Mouse (Mus musculus): ENCODE measurements around the gene Aurka. TPM values are rescaled to one million over a fixed set of nuclear protein-coding genes. Genes with fewer than 3 reads are reported as not detected.

The Aurka gene
- polyA plus RNA-seq, 1 experiment from 2014 or later = 165 TPM

DNA sequence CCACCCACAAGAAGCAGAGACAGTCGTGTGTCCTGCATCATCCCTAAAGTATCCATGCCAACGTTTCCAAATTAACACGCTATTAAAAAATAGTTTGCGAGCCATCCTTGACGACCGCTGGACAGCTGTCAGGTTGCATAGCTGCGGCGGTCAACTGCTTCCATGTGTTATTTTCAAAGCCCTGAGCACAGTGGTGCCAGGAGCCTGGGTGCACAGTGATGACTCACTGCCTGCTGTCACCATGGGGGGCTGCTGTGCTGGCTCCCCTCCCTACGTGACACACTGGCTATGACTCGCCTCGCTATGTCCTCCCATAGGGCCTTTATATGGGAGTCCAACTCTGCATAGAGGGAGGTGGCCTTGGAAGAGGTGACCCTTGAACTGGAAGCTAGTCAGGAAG is 40.8 kb upstream of the Aurka start:
- H3K9me3 ChIP-seq (ENCODE audit: low read depth, low read length) = no peaks in the 10 kb centered on the region
- no peak overlapping the region for H3K9ac ChIP-seq
- H3K27me3 ChIP-seq (ENCODE audit: insufficient read depth, low read length) = no peaks in the 10 kb centered on the region
- H3K4me2 ChIP-seq = no peak overlapping the region
- peak overlapping the region; percentile 83; the same call in 1 of the 2 replicates for H3K27ac ChIP-seq (ENCODE audit: low read depth)
- TF ChIP-seq CTCF (IDR thresholded peaks at IDR 0.05; ENCODE audit: low read depth) = no peak
- H3K36me3 ChIP-seq (ENCODE audit: insufficient read depth) = no peaks in the 10 kb centered on the region
- H3K4me1 ChIP-seq (ENCODE audit: insufficient read depth) = peaks cover 21% of the 10 kb centered on the region
- no peak overlapping the region for H3K4me3 ChIP-seq (ENCODE audit: low read depth, low read length)
- peak; percentile 87 for ATAC-seq (ENCODE audit: insufficient read depth)
- WGBS = 39% methylated on average over 11 of the region's 11 CpGs
- DNase-seq = peak; percentile 85

DNA sequence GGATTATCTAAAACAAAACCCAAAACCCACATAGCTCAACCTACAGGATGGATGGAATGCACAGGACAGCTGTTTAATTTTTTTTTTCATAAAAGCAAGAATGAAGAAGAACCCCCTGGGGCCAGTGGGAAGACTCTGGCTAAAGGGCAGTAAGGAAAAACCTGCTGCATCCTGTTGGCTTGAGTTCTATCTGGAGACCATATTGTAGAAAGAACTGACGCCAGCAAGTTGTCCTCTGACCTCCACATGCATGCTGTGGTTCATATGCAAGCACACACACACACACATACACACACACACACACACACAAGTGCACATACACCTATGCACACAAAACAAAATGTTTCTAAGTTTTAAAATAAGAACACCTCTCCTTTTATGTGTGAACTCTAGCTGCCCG is 40.4 kb upstream of the Aurka start:
- 0 out of 2 replicates have a peak overlapping the region, but pooled peaks have one; percentile 83 for H3K27ac ChIP-seq (ENCODE audit: low read depth)
- DNase-seq (peak; percentile 67), ATAC-seq (ENCODE audit: insufficient read depth) (no peak)
- peaks cover 21% of the 10 kb centered on the region for H3K4me1 ChIP-seq (ENCODE audit: insufficient read depth)
- H3K4me2 ChIP-seq = no peak overlapping the region
- no peaks in the 10 kb centered on the region for H3K27me3 ChIP-seq (ENCODE audit: insufficient read depth, low read length)
- no peaks in the 10 kb centered on the region for H3K36me3 ChIP-seq (ENCODE audit: insufficient read depth)
- 40% methylated on average over 2 of the region's 2 CpGs for WGBS
- H3K9ac ChIP-seq = no peak overlapping the region
- no peaks in the 10 kb centered on the region for H3K9me3 ChIP-seq (ENCODE audit: low read depth, low read length)
- TF ChIP-seq CTCF (IDR thresholded peaks at IDR 0.05; ENCODE audit: low read depth) = no peak
- H3K4me3 ChIP-seq (ENCODE audit: low read depth, low read length) = no peak overlapping the region

DNA sequence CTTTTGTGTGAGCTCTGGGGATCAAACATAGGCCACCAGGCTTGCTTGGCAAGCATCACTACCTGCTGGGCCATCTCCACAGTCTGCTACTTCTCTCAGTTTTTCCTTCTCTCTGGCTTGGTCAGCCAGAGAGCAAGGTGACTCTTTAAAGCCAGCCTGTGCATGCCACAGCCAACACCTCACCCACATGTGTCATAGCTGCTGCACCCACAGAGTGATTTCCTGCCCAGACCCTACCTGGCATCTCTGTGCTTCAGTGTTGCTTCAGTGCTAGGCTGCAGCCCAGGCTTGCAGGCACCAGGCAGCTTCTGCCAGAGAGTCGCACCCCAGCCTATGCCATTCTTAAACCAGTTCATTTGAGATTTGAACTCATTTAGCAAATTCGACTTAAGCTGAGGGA is 37.2 kb upstream of the Aurka start:
- H3K9me3 ChIP-seq (ENCODE audit: low read depth, low read length) = no peaks in the 10 kb centered on the region
- DNase-seq (no peak), ATAC-seq (ENCODE audit: insufficient read depth) (no peak)
- no peaks in the 10 kb centered on the region for H3K36me3 ChIP-seq (ENCODE audit: insufficient read depth)
- 72% methylated on average over 2 of the region's 2 CpGs for WGBS
- H3K4me1 ChIP-seq (ENCODE audit: insufficient read depth) = peaks cover 8% of the 10 kb centered on the region; the same call in 1 of the 2 replicates
- TF ChIP-seq CTCF (IDR thresholded peaks at IDR 0.05; ENCODE audit: low read depth) = no peak
- no peaks in the 10 kb centered on the region for H3K27me3 ChIP-seq (ENCODE audit: insufficient read depth, low read length)
- H3K27ac ChIP-seq (ENCODE audit: low read depth) = no peak overlapping the region
- H3K4me3 ChIP-seq (ENCODE audit: low read depth, low read length) = no peak overlapping the region
- H3K4me2 ChIP-seq = no peak overlapping the region
- H3K9ac ChIP-seq = no peak overlapping the region

DNA sequence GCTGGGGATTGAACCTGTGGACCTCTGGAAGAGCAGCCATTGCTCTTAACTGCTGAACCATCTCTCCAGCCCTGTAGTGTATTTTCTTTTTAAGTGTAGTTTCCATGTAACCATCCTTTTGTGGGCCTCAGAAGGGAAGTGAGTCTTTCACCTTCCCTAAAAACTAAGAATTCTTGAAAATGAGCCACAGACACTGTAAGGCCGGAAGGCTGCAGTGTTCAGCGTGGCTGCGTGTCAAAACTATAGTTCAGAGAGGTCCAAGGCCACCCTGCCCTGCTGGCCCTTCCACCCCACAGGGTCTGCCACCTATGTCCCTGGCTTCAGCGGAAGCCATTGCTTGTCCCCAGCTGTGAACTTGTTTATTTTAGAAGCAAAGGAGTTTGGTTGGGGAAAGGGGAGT is 35.8 kb upstream of the Aurka start:
- H3K9ac ChIP-seq = no peak overlapping the region
- H3K4me1 ChIP-seq (ENCODE audit: insufficient read depth) = peaks cover 5% of the 10 kb centered on the region; the same call in 1 of the 2 replicates
- no peak overlapping the region for H3K4me2 ChIP-seq
- no peak overlapping the region for H3K27ac ChIP-seq (ENCODE audit: low read depth)
- 56% methylated on average over 4 of the region's 4 CpGs for WGBS
- no peaks in the 10 kb centered on the region for H3K27me3 ChIP-seq (ENCODE audit: insufficient read depth, low read length)
- H3K36me3 ChIP-seq (ENCODE audit: insufficient read depth) = no peaks in the 10 kb centered on the region
- H3K4me3 ChIP-seq (ENCODE audit: low read depth, low read length) = no peak overlapping the region
- no peaks in the 10 kb centered on the region for H3K9me3 ChIP-seq (ENCODE audit: low read depth, low read length)
- no peak for TF ChIP-seq CTCF (IDR thresholded peaks at IDR 0.05; ENCODE audit: low read depth)
- ATAC-seq (ENCODE audit: insufficient read depth) (no peak), DNase-seq (peak; percentile 16)

DNA sequence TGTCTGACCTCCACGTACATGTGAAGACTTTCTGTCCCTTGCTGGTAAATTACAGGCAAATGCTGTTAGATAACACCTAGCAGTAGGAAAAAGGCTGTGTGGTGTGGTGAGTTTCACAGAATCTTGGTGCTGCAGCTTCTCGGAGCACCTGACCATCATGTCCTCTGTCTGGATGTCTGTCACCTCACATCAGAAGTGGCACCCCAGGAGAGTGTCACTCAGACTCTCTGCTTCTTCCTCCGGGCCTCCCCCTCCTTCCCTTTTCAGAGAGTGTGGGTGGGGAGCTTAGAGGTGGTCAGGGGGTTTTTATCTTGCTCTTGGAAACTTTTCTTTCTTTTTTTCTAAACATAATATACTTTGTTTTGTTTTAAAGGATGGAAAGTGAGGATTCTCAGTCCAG is 34.7 kb upstream of the Aurka start:
- Histone ChIP-seq H3K27ac (ENCODE audit: low read depth) (no peak overlapping the region), H3K4me1 (ENCODE audit: insufficient read depth) (0 out of 2 replicates have a peak, but pooled peaks cover 3% of the 10 kb centered on the region), H3K9me3 (ENCODE audit: low read depth, low read length) (no peaks in the 10 kb centered on the region), H3K27me3 (ENCODE audit: insufficient read depth, low read length) (no peaks in the 10 kb centered on the region), H3K36me3 (ENCODE audit: insufficient read depth) (no peaks in the 10 kb centered on the region), H3K4me2 (no peak overlapping the region), H3K9ac (no peak overlapping the region), H3K4me3 (ENCODE audit: low read depth, low read length) (no peak overlapping the region)
- no peak for TF ChIP-seq CTCF (IDR thresholded peaks at IDR 0.05; ENCODE audit: low read depth)
- ATAC-seq (ENCODE audit: insufficient read depth) (no peak), DNase-seq (no peak)
- WGBS = 55% methylated on average over 3 of the region's 3 CpGs

DNA sequence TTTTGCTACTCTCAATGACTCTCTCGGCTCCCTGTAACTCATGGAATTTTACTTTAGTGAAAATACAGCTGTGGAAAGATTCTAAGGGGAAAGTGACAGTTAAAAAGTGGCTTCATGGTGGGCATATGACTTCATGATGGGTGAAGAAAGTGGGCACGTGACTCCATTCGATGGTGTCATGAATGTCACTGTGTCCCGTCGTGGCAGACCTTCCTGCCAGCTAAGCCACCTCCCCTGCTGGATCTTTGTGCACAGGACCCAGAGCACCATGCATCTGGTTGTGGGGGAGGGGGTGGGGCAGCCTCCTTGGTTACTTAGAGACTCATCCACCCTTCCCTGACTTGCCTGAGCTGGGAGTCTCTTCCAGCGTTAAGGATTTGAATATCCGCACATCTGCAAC is 33.9 kb upstream of the Aurka start:
- DNase-seq (no peak), ATAC-seq (ENCODE audit: insufficient read depth) (no peak)
- Histone ChIP-seq H3K27ac (ENCODE audit: low read depth) (no peak overlapping the region), H3K4me3 (ENCODE audit: low read depth, low read length) (no peak overlapping the region), H3K4me1 (ENCODE audit: insufficient read depth) (0 out of 2 replicates have a peak, but pooled peaks cover 3% of the 10 kb centered on the region), H3K9me3 (ENCODE audit: low read depth, low read length) (no peaks in the 10 kb centered on the region), H3K36me3 (ENCODE audit: insufficient read depth) (no peaks in the 10 kb centered on the region), H3K27me3 (ENCODE audit: insufficient read depth, low read length) (no peaks in the 10 kb centered on the region), H3K4me2 (no peak overlapping the region), H3K9ac (no peak overlapping the region)
- no peak for TF ChIP-seq CTCF (IDR thresholded peaks at IDR 0.05; ENCODE audit: low read depth)
- WGBS = 52% methylated on average over 7 of the region's 7 CpGs

DNA sequence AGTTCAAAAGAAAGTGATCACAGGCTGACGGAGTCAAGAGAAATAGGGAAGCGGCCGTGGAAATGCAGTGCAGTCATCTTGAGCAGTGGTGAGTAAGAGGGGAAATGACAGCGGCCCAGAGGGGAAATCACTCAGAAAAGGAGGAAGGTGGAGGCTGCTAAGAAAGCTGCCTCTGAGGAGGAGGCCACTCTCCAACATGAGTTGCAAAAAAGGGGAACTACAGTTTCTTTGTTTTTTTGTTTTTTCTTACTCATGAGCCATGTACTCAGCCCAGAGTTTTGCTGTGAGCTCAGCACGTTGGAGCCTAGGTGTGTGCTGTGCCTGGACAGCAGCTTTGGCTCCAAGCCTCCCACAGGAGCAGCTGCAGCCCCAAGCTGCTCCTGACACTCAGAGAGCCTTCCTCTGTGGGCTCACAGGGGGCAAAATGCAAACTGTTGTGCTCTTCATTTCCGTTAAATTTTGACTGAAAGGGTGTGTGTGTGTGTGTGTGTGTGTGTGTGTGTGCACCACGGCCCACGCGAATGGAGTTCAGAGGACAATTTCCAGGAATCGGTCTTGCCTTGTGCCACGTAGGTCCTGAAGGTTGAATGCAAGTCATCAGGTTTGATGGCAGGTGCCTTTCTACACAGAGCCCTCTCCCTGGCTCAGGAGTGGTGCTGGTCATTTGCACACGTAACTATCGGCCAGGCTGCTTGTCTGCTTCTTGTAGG is 30.9 kb upstream of the Aurka start:
- TF ChIP-seq CTCF (IDR thresholded peaks at IDR 0.05; ENCODE audit: low read depth) = no peak
- H3K9ac ChIP-seq = no peak overlapping the region
- H3K9me3 ChIP-seq (ENCODE audit: low read depth, low read length) = no peaks in the 10 kb centered on the region
- WGBS = 55% methylated on average over 13 of the region's 13 CpGs
- no peak for ATAC-seq (ENCODE audit: insufficient read depth)
- H3K4me2 ChIP-seq = no peak overlapping the region
- H3K4me3 ChIP-seq (ENCODE audit: low read depth, low read length) = no peak overlapping the region
- DNase-seq = peak; percentile 44
- H3K4me1 ChIP-seq (ENCODE audit: insufficient read depth) = no peaks in the 10 kb centered on the region
- H3K36me3 ChIP-seq (ENCODE audit: insufficient read depth) = no peaks in the 10 kb centered on the region
- H3K27ac ChIP-seq (ENCODE audit: low read depth) = no peak overlapping the region
- no peaks in the 10 kb centered on the region for H3K27me3 ChIP-seq (ENCODE audit: insufficient read depth, low read length)

Data from lung, embryonic 14.5 days (tissue).